Mouse (Mus musculus): ENCODE measurements at regions not wholly inside any gene's neighbourhood (a gene's known extent, or its start where the extent isn't known, plus 50 kb on each side); places are given as distances from the start of the nearest gene placed in this dataset.

GRCm38 (mm10) chr8:127932276-127932675 is 426.1 kb upstream of the Nrp1 start:
- no peak for TF ChIP-seq POLR2A (IDR thresholded peaks at IDR 0.05; ENCODE audit: borderline replicate concordance, insufficient read depth, low read length)
- TF ChIP-seq CTCF (IDR thresholded peaks at IDR 0.05; ENCODE audit: borderline replicate concordance, insufficient read depth, low read depth, low read length): no peak
